Mouse (Mus musculus): ENCODE data around the gene Ensa. TPM values are rescaled to one million over a fixed set of nuclear protein-coding genes. Genes with fewer than 3 reads are reported as not detected.
A peak's percentile ranks its signal among the peaks of the same experiment; 100 is the strongest.
"Not testable (repeated sequence)": the region's sequence is repeated elsewhere in the genome, so short reads cannot be mapped to it uniquely, and the experiment has no call there.

The Ensa gene
- polyA plus RNA-seq, 1 experiment from 2014 or later, result 106 TPM

DNA sequence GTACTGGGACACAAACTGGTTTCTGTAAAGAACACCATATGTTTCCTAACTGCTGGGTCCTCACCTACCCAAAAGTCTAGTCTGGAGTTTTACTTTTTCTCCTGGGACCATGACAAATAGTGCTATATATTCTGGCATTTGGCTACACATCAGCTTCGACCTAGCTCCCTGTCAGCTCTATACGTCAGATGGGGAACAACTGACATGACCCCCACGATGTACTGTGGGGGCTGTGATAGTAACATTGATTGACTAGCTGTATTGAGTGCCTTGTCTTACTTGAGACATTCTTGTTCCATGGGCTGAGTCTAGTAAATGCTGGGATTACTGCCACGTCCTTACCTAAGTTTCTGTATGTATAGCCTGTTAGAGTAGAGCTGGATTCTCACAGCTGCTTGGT lies 42.7 kb downstream of the Ensa start:
- WGBS, result 80% methylated on average over 4 of the region's 4 CpGs
- Histone ChIP-seq H3K4me3 (no peak overlapping the region), H3K9ac (replicated peaks) (no peak overlapping the region), H3K4me1 (peaks cover 39% of the 10 kb centered on the region), H3K9me3 (no peaks in the 10 kb centered on the region), H3K27ac (replicated peaks) (peak overlapping the region; percentile 54; the same call in 1 of the 2 replicates), H3K4me2 (replicated peaks) (no peak overlapping the region), H3K36me3 (peaks cover 52% of the 10 kb centered on the region), H3K27me3 (no peaks in the 10 kb centered on the region)
- no peak for ATAC-seq (ENCODE audit: low FRiP score, low read depth)

DNA sequence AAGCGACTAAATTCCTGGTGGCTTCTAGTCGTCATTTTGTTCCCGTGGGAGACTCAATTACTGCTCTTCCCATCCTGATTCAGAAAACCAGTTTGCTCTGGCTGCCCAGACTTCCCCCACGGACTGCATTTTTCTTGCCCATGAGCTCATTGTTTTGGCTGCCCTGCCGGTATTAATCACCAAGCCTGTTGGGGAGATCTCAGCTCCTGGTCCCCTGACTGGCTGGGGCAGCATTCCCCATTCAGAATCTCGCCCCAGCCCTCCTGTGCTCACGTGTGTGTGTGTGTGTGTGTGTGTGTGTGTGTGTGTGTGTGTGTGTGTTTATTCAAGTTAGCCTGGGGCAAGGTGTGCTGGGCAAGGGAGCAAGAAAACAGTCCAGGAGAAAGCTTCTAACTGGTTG lies 43.2 kb downstream of the Ensa start:
- peaks cover 52% of the 10 kb centered on the region for H3K36me3 ChIP-seq
- H3K27me3 ChIP-seq, result no peaks in the 10 kb centered on the region
- H3K9me3 ChIP-seq, result no peaks in the 10 kb centered on the region
- peak overlapping the region; percentile 54; the same call in 1 of the 2 replicates for H3K27ac ChIP-seq (replicated peaks)
- ATAC-seq (ENCODE audit: low FRiP score, low read depth), result no peak
- H3K9ac ChIP-seq (replicated peaks), result no peak overlapping the region
- peaks cover 35% of the 10 kb centered on the region for H3K4me1 ChIP-seq
- H3K4me2 ChIP-seq (replicated peaks), result no peak overlapping the region
- WGBS, result 61% methylated on average over 7 of the region's 7 CpGs
- no peak overlapping the region for H3K4me3 ChIP-seq

DNA sequence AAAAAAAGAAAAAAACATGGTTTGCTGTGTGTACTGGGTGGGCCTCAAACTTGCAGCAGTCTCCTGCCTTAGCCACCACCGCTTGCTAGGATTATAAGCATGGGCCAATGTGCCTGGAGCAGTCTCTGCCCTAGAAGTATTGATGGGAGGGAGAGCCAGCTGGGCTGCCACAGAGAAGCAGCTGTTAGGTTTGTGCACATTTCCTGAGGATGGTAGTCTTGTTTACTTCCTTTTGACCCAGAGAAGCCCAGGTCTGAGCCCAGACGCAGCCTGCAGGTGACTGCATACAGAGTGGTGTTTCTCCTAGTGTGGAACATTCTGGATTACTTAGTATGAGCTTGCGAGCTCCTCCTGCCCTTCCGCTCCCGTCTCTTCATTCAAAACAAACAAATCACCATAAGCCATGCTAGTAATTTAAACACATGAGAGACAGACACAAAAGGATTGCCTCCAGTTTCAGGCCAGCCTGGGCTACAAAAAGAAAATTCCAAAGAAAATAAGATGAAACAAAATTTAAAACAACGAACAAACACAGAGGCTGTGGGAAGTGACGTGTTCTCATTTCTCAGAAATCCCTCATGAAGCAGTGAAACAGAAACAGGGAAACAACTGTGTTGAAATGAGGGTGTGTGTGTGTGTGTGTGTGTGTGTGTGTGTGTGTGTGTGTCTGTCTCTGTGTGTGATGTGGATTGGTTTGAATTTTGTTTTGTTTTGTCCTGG lies 44.0 kb downstream of the Ensa start:
- no peak for ATAC-seq (ENCODE audit: low FRiP score, low read depth)
- Histone ChIP-seq H3K27me3 (no peaks in the 10 kb centered on the region), H3K4me1 (peaks cover 33% of the 10 kb centered on the region), H3K27ac (replicated peaks) (0 out of 2 replicates have a peak overlapping the region, but pooled peaks have one; percentile 54), H3K9me3 (no peaks in the 10 kb centered on the region), H3K4me3 (no peak overlapping the region), H3K36me3 (peaks cover 51% of the 10 kb centered on the region), H3K4me2 (replicated peaks) (no peak overlapping the region), H3K9ac (replicated peaks) (no peak overlapping the region)
- WGBS, result 89% methylated on average over 7 of the region's 7 CpGs

DNA sequence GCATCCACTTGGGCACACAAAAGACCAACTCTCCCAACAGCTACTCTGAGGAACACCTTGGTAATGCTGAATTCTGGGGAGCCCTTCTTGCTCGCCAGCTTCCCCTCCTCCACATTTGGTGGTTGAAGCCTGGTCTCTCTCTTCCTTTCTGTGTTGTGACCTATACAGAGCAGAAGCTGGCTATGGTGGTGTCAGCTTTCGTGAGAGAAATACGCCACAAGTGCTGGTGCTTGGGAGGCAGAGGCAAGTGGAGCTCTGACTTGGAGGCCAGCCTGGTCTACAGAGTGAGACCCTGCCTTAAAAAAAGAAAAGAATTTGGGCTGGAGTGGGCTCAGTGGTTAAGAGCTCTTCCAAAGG lies 44.5 kb downstream of the Ensa start:
- Histone ChIP-seq H3K36me3 (peaks cover 48% of the 10 kb centered on the region), H3K4me2 (replicated peaks) (no peak overlapping the region), H3K9me3 (no peaks in the 10 kb centered on the region), H3K4me1 (peaks cover 37% of the 10 kb centered on the region), H3K27ac (replicated peaks) (no peak overlapping the region), H3K4me3 (no peak overlapping the region), H3K9ac (replicated peaks) (no peak overlapping the region), H3K27me3 (no peaks in the 10 kb centered on the region)
- 96% methylated on average over 3 of the region's 3 CpGs for WGBS
- ATAC-seq (ENCODE audit: low FRiP score, low read depth), result no peak

DNA sequence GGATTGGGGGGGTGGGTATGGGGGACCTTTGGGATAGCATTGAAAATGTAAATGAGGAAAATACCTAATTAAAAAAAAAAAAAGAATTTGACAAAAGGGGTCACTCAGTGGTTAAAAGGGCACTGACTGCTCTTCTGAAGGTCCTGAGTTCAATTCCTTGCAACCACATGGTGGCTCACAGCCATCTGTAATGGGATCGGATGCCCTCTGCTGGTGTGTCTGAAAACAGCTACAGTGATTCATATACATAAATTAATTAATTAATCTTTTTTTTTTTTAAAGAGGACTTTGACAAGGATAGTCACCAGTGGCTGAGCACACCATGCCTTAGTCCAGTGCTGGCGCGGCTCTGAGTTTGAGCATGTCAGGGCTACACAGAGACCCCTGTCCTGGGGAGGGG lies 45.6 kb downstream of the Ensa start:
- H3K4me3 ChIP-seq; ATAC-seq (ENCODE audit: low FRiP score, low read depth); H3K27ac ChIP-seq (replicated peaks); H3K4me2 ChIP-seq (replicated peaks); H3K27me3 ChIP-seq; H3K9me3 ChIP-seq; H3K9ac ChIP-seq (replicated peaks): not testable (repeated sequence)
- Histone ChIP-seq H3K4me1 (peaks cover 44% of the 10 kb centered on the region), H3K36me3 (peaks cover 37% of the 10 kb centered on the region)
- WGBS, result 97% methylated on average over 3 of the region's 3 CpGs

GRCm38 (mm10) chr3:95671201-95671600 lies 46.4 kb downstream of the Ensa start:
- ATAC-seq (ENCODE audit: low FRiP score, low read depth), result no peak
- H3K36me3 ChIP-seq, result peaks cover 32% of the 10 kb centered on the region
- peaks cover 42% of the 10 kb centered on the region for H3K4me1 ChIP-seq
- no peak overlapping the region for H3K9ac ChIP-seq (replicated peaks)
- 89% methylated on average over 5 of the region's 5 CpGs for WGBS
- H3K27me3 ChIP-seq, result no peaks in the 10 kb centered on the region
- H3K9me3 ChIP-seq, result no peaks in the 10 kb centered on the region
- H3K27ac ChIP-seq (replicated peaks), result no peak overlapping the region
- H3K4me2 ChIP-seq (replicated peaks), result no peak overlapping the region
- no peak overlapping the region for H3K4me3 ChIP-seq

GRCm38 (mm10) chr3:95672461-95672860 lies 47.7 kb downstream of the Ensa start:
- Histone ChIP-seq H3K4me3 (no peak overlapping the region), H3K27ac (replicated peaks) (no peak overlapping the region), H3K4me2 (replicated peaks) (no peak overlapping the region), H3K27me3 (no peaks in the 10 kb centered on the region), H3K36me3 (peaks cover 35% of the 10 kb centered on the region), H3K9ac (replicated peaks) (no peak overlapping the region), H3K9me3 (no peaks in the 10 kb centered on the region), H3K4me1 (peaks cover 39% of the 10 kb centered on the region)
- WGBS, result 68% methylated on average over 3 of the region's 3 CpGs
- no peak for ATAC-seq (ENCODE audit: low FRiP score, low read depth)

GRCm38 (mm10) chr3:95672861-95673706 lies 48.3 kb downstream of the Ensa start:
- Histone ChIP-seq H3K27me3 (no peaks in the 10 kb centered on the region), H3K4me1 (peaks cover 33% of the 10 kb centered on the region), H3K4me3 (no peak overlapping the region), H3K36me3 (peaks cover 36% of the 10 kb centered on the region), H3K4me2 (replicated peaks) (no peak overlapping the region), H3K27ac (replicated peaks) (peak overlapping the region; percentile 35; the same call in 1 of the 2 replicates), H3K9ac (replicated peaks) (no peak overlapping the region), H3K9me3 (no peaks in the 10 kb centered on the region)
- WGBS, result 59% methylated on average over 10 of the region's 10 CpGs
- no peak for ATAC-seq (ENCODE audit: low FRiP score, low read depth)

DNA sequence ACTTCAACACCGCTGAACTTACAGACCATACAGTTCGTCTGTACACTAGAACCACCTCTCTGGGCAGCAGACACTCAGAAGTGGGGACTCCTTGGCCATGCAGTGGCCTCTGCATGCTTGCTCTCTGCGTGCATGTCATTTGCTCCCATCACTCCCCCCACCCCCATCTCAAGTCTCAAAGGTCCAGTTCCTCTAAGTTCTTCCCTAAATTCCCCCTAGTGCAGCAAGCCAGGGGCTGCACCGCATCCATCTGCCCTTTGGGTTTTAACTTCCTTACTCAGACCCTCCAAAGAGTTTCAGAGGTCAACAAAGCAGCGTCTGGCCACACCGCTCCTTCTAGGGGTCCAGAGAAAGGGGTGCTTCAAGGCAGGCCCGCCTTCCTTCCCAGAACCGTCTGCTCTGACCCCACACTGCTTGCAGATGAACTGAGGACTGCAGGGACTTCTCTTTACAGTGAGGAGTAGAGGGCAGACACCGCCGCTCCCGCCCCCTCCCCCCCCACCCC lies 49.0 kb downstream of the Ensa start:
- no peaks in the 10 kb centered on the region for H3K27me3 ChIP-seq
- H3K27ac ChIP-seq (replicated peaks), result peak overlapping the region; percentile 35
- H3K4me3 ChIP-seq, result no peak overlapping the region
- H3K36me3 ChIP-seq, result peaks cover 32% of the 10 kb centered on the region
- H3K4me2 ChIP-seq (replicated peaks), result no peak overlapping the region
- ATAC-seq (ENCODE audit: low FRiP score, low read depth), result no peak
- peaks cover 28% of the 10 kb centered on the region for H3K4me1 ChIP-seq
- WGBS, result 33% methylated on average over 11 of the region's 11 CpGs
- H3K9ac ChIP-seq (replicated peaks), result no peak overlapping the region
- H3K9me3 ChIP-seq, result no peaks in the 10 kb centered on the region

DNA sequence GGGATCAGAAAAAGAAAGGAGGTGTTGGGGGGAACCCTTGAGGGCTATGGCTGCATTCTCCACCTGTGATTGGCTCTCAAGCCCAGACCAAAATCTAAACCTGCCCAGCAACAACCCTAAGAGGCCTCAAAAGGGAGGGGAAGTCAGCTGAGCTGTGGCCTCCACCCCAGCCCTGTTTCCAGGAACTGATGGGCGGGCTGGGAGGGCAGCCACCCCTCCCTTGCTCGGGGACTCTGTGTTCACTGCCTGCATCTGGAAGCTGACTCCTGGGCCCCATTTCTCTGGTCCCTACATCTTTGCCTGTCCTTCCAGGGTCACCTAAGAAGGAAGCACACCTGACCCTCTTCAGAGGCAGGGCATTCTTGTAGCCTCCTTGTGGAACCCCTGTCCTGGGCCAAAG lies 49.4 kb downstream of the Ensa start:
- Histone ChIP-seq H3K4me1 (peaks cover 28% of the 10 kb centered on the region), H3K36me3 (peaks cover 28% of the 10 kb centered on the region), H3K9me3 (no peaks in the 10 kb centered on the region), H3K9ac (replicated peaks) (no peak overlapping the region), H3K4me3 (no peak overlapping the region), H3K4me2 (replicated peaks) (no peak overlapping the region), H3K27ac (replicated peaks) (peak overlapping the region; percentile 35), H3K27me3 (no peaks in the 10 kb centered on the region)
- no peak for ATAC-seq (ENCODE audit: low FRiP score, low read depth)
- WGBS, result 47% methylated on average over 2 of the region's 2 CpGs

DNA sequence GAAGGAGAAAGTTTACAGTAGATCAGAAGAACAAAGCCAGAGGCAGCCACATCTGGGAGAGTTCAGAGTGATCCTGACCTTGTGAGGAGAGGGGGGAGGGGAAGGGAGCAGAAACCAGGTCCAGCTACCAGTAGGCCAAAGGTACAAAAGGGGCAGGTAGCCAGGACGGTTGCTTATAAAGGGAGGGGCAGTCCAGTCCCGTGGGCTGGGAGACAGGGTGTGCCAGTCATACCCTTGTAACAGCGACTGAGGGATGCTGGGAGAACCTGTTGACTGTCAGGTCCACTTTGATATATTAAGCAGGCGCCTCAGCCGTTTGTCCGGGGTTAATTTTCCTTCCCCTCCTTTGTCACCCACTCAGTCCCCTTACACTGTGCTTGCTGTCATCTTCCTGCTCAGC lies 50.0 kb downstream of the Ensa start:
- Histone ChIP-seq H3K4me2 (replicated peaks) (no peak overlapping the region), H3K27me3 (no peaks in the 10 kb centered on the region), H3K4me1 (peaks cover 28% of the 10 kb centered on the region), H3K27ac (replicated peaks) (peak overlapping the region; percentile 52), H3K36me3 (peaks cover 22% of the 10 kb centered on the region), H3K4me3 (no peak overlapping the region), H3K9ac (replicated peaks) (no peak overlapping the region), H3K9me3 (no peaks in the 10 kb centered on the region)
- WGBS, result 37% methylated on average over 6 of the region's 6 CpGs
- ATAC-seq (ENCODE audit: low FRiP score, low read depth), result no peak
